ENCODE assay signal across 22 mouse cellular contexts in genomic region chr4:24583997-24584396, GRCm38 (mm10).
DNase-seq lines count a peak whose midpoint lies in the region; ATAC-seq lines count a peak whose summit lies in the region.
"Had no signal": no experiment of that assay in that cellular context is flagged by ENCODE, and none has a peak within 500 bp of the region (broad histone marks: within the 10 kb centered on the region; RNA-seq: fewer than 3 reads in every experiment).

No protein-coding gene starts in this region.

- H3K9ac ChIP-seq in forebrain, embryonic 12.5 days, result no peak overlapping the region
- H3K9ac ChIP-seq in forebrain, embryonic 11.5 days (ENCODE audit: low read length), result no peak overlapping the region
- H3K9ac ChIP-seq in midbrain, embryonic 14.5 days (replicated peaks; ENCODE audit: low read length), result no peak overlapping the region
- H3K9ac ChIP-seq in midbrain, embryonic 11.5 days (ENCODE audit: low read length), result no peak overlapping the region
- H3K9ac ChIP-seq in forebrain, embryonic 15.5 days (replicated peaks), result no peak overlapping the region
- H3K9ac ChIP-seq: embryonic facial prominence, embryonic 12.5 days; embryonic facial prominence, embryonic 15.5 days; hindbrain, embryonic 12.5 days; hindbrain, embryonic 15.5 days had no signal

- 0 out of 2 replicates have a peak, but pooled peaks have one; percentile 41 for ATAC-seq in forebrain, embryonic 12.5 days (ENCODE audit: low FRiP score)
- no peak for ATAC-seq in forebrain, embryonic 11.5 days (replicated peaks; ENCODE audit: low FRiP score)
- no peak for ATAC-seq in midbrain, embryonic 14.5 days (ENCODE audit: low FRiP score, low TSS enrichment)
- ATAC-seq in midbrain, embryonic 11.5 days (ENCODE audit: low FRiP score), result no peak
- peak; percentile 66; the same call in 1 of the 2 replicates for ATAC-seq in forebrain, embryonic 15.5 days (replicated peaks)
- ATAC-seq in megakaryocyte, adult 5-6 weeks (ENCODE audit: poor library complexity, severe bottlenecking), result no peak
- ATAC-seq: intestine, postnatal 0 days; Patski had no signal

- H3K4me1 ChIP-seq in forebrain, embryonic 12.5 days, result no peaks in the 10 kb centered on the region
- H3K4me1 ChIP-seq in forebrain, embryonic 11.5 days (replicated peaks; ENCODE audit: control insufficient read depth, insufficient read depth, low read length), result no peaks in the 10 kb centered on the region
- H3K4me1 ChIP-seq in midbrain, embryonic 14.5 days (ENCODE audit: control insufficient read depth, insufficient read depth, low read length), result no peaks in the 10 kb centered on the region
- no peaks in the 10 kb centered on the region for H3K4me1 ChIP-seq in midbrain, embryonic 11.5 days (ENCODE audit: control insufficient read depth, insufficient read depth, low read length)
- no peaks in the 10 kb centered on the region for H3K4me1 ChIP-seq in forebrain, embryonic 15.5 days
- H3K4me1 ChIP-seq: embryonic facial prominence, embryonic 12.5 days; embryonic facial prominence, embryonic 15.5 days; hindbrain, embryonic 12.5 days; hindbrain, embryonic 15.5 days had no signal

- H3K27ac ChIP-seq in forebrain, embryonic 12.5 days, result no peak overlapping the region
- no peak overlapping the region for H3K27ac ChIP-seq in forebrain, embryonic 11.5 days (ENCODE audit: low read depth, low read length)
- no peak overlapping the region for H3K27ac ChIP-seq in midbrain, embryonic 14.5 days (replicated peaks; ENCODE audit: low read depth, low read length)
- no peak overlapping the region for H3K27ac ChIP-seq in midbrain, embryonic 11.5 days (ENCODE audit: low read depth, low read length)
- no peak overlapping the region for H3K27ac ChIP-seq in forebrain, embryonic 15.5 days (replicated peaks)
- H3K27ac ChIP-seq: embryonic facial prominence, embryonic 12.5 days; embryonic facial prominence, embryonic 15.5 days; hindbrain, embryonic 12.5 days; hindbrain, embryonic 15.5 days had no signal

- no peak for DNase-seq in forebrain, embryonic 11.5 days (ENCODE audit: low spot score)
- peak; percentile 31 for DNase-seq in midbrain, embryonic 14.5 days
- DNase-seq in midbrain, embryonic 11.5 days (ENCODE audit: low spot score, missing footprints), result no peak
- DNase-seq in layer of hippocampus, postnatal 36 days, result no peak
- no peak for DNase-seq in gastrocnemius, postnatal 25 days
- DNase-seq: adrenal gland, adult 2 months; adrenal gland, postnatal 14 days; cerebellum, adult 18-20 months; cerebellum, adult 9-10 months; cerebellum, postnatal 14 days; gastrocnemius, postnatal 10 days; heart, adult 11 months had no signal

- H3K36me3 ChIP-seq in forebrain, embryonic 12.5 days (replicated peaks), result peaks cover 22% of the 10 kb centered on the region
- no peaks in the 10 kb centered on the region; the same call in 1 of the 2 replicates for H3K36me3 ChIP-seq in forebrain, embryonic 11.5 days (ENCODE audit: control insufficient read depth, insufficient read depth, low read length)
- H3K36me3 ChIP-seq in midbrain, embryonic 14.5 days (ENCODE audit: control insufficient read depth, insufficient read depth, low read length), result no peaks in the 10 kb centered on the region; the same call in 1 of the 2 replicates
- peaks cover 4% of the 10 kb centered on the region; the same call in 1 of the 2 replicates for H3K36me3 ChIP-seq in midbrain, embryonic 11.5 days (ENCODE audit: control insufficient read depth, insufficient read depth, low read length)
- no peaks in the 10 kb centered on the region for H3K36me3 ChIP-seq in forebrain, embryonic 15.5 days
- H3K36me3 ChIP-seq: hindbrain, embryonic 15.5 days had no signal

- WGBS in forebrain, embryonic 12.5 days, result 30% methylated on average over 3 of the region's 3 CpGs
- 45% methylated on average over 3 of the region's 3 CpGs for WGBS in forebrain, embryonic 11.5 days
- whole genome bisulfite sequencing in midbrain, embryonic 14.5 days, result 26% methylated on average over 3 of the region's 3 CpGs
- WGBS in midbrain, embryonic 11.5 days, result 49% methylated on average over 3 of the region's 3 CpGs
- WGBS in forebrain, embryonic 15.5 days, result 9% methylated on average over 3 of the region's 3 CpGs

- no peaks in the 10 kb centered on the region for H3K27me3 ChIP-seq in forebrain, embryonic 12.5 days
- H3K27me3 ChIP-seq in forebrain, embryonic 11.5 days (ENCODE audit: control insufficient read depth, insufficient read depth, low read length), result no peaks in the 10 kb centered on the region
- no peaks in the 10 kb centered on the region for H3K27me3 ChIP-seq in midbrain, embryonic 14.5 days (ENCODE audit: control insufficient read depth, insufficient read depth, low read length)
- H3K27me3 ChIP-seq in midbrain, embryonic 11.5 days (ENCODE audit: control insufficient read depth, insufficient read depth, low read length), result no peaks in the 10 kb centered on the region
- H3K27me3 ChIP-seq in forebrain, embryonic 15.5 days, result no peaks in the 10 kb centered on the region
- H3K27me3 ChIP-seq: embryonic facial prominence, embryonic 12.5 days; embryonic facial prominence, embryonic 15.5 days; hindbrain, embryonic 12.5 days; hindbrain, embryonic 15.5 days; Patski had no signal

- H3K4me3 ChIP-seq in forebrain, embryonic 12.5 days (replicated peaks), result no peak overlapping the region
- H3K4me3 ChIP-seq in forebrain, embryonic 11.5 days (ENCODE audit: low read depth, low read length), result no peak overlapping the region
- H3K4me3 ChIP-seq in midbrain, embryonic 14.5 days (replicated peaks; ENCODE audit: low read depth, low read length), result no peak overlapping the region
- no peak overlapping the region for H3K4me3 ChIP-seq in midbrain, embryonic 11.5 days (ENCODE audit: low read depth, low read length)
- H3K4me3 ChIP-seq in forebrain, embryonic 15.5 days, result no peak overlapping the region
- H3K4me3 ChIP-seq: embryonic facial prominence, embryonic 12.5 days; embryonic facial prominence, embryonic 15.5 days; hindbrain, embryonic 12.5 days; hindbrain, embryonic 15.5 days had no signal

- no peaks in the 10 kb centered on the region for H3K9me3 ChIP-seq in forebrain, embryonic 12.5 days
- H3K9me3 ChIP-seq in forebrain, embryonic 11.5 days (ENCODE audit: control insufficient read depth, low read length), result no peaks in the 10 kb centered on the region
- no peaks in the 10 kb centered on the region for H3K9me3 ChIP-seq in midbrain, embryonic 14.5 days (ENCODE audit: control insufficient read depth, low read length)
- no peaks in the 10 kb centered on the region for H3K9me3 ChIP-seq in midbrain, embryonic 11.5 days (ENCODE audit: control insufficient read depth, low read length)
- H3K9me3 ChIP-seq in forebrain, embryonic 15.5 days, result no peaks in the 10 kb centered on the region
- H3K9me3 ChIP-seq: embryonic facial prominence, embryonic 12.5 days; embryonic facial prominence, embryonic 15.5 days; hindbrain, embryonic 12.5 days; hindbrain, embryonic 15.5 days had no signal

- no peak overlapping the region for H3K4me2 ChIP-seq in forebrain, embryonic 12.5 days
- no peak overlapping the region for H3K4me2 ChIP-seq in forebrain, embryonic 11.5 days (ENCODE audit: low read depth, low read length, severe bottlenecking)
- H3K4me2 ChIP-seq in midbrain, embryonic 14.5 days (ENCODE audit: low read length), result no peak overlapping the region
- no peak overlapping the region for H3K4me2 ChIP-seq in midbrain, embryonic 11.5 days
- H3K4me2 ChIP-seq in forebrain, embryonic 15.5 days (replicated peaks), result no peak overlapping the region
- H3K4me2 ChIP-seq: embryonic facial prominence, embryonic 12.5 days; embryonic facial prominence, embryonic 15.5 days; heart, embryonic 11.5 days; hindbrain, embryonic 12.5 days; hindbrain, embryonic 15.5 days had no signal

Comparison
In these comparisons a context has a peak if more than half of its experiments do, and no peak if none do; other contexts are left out.
1. ATAC-seq: peak in forebrain, embryonic 12.5 days (single experiment) and forebrain, embryonic 15.5 days (single experiment); none in forebrain, embryonic 11.5 days (single experiment), midbrain, embryonic 14.5 days (single experiment), midbrain, embryonic 11.5 days (single experiment) and megakaryocyte, adult 5-6 weeks (single experiment).